Mouse (Mus musculus) cortical plate, adult 2 months (tissue): ENCODE results near the gene Stra6.

Experiments
- CTCF ChIP-seq: fragments of 200-500 bp; IDR thresholded peaks from 2 replicates; pipeline ENCODE4 v1.5.1; 2011; ENCODE audit warnings: mild to moderate bottlenecking, control low read depth, low read length; ENCODE audit not compliant: insufficient read depth; ENCODE audit errors: extremely low read depth
- POLR2A ChIP-seq: fragments of 200-500 bp; IDR thresholded peaks from 2 replicates; pipeline ENCODE4 v1.6.1; 2011; ENCODE audit warnings: mild to moderate bottlenecking, low read length, control low read depth; ENCODE audit not compliant: insufficient read depth; ENCODE audit errors: extremely low read depth

DNA sequence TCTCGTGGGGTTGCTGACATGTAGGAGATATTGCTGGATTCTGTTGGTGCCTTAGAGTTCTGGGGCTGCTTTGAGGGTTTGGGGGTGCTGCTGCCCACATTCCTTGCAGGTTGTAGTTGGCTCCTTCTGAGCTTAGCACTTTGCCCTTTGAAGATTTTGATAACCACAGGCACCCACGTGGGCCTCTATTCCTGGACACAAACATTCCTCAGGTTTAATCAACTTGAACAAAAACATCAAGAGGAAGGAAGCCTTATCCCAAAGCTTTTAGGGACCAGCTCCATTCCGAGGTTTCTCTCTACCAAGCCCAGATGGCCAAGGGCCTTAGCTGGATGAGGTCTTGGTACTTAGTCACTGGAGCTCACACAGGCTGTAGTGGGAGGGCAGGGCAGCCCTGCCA is 67.3 kb downstream of the Stra6 start:
- TF ChIP-seq POLR2A (no peak), CTCF (no peak)
